Mouse (Mus musculus) layer of hippocampus, adult 9-11 months (tissue): ENCODE measurements around the gene Zc2hc1c.

Source experiments
- DNase-seq: peaks from one replicate; pipeline ENCODE4 v3.0.0; 2022

The Zc2hc1c gene

GRCm38 (mm10) chr12:85341131-85341530, 52.7 kb downstream of the Zc2hc1c start:
- peak; percentile 22 for DNase-seq

- no peak for DNase-seq
Measured at GRCm38 (mm10) chr12:85342310-85342709, 53.9 kb downstream of the Zc2hc1c start.

GRCm38 (mm10) chr12:85344252-85344651, 55.9 kb downstream of the Zc2hc1c start:
- DNase-seq = no peak

DNA sequence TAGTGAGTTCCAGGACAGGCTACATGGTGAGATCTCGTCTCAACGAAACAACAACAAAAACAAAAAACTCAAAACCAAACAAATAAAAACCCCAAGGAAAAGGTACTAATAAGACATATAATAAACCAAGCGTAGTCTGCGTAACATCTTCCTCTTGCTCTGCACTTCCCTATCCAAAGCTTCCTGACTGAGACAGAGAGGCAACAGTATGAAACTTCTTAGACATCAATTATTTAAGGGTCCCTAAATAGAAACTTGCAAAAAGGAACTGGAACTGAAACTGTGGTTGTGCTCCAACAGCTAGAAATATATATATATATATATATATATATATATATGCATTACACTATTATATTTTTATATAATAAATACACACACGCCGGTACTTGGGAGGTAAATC, 57.2 kb downstream of the Zc2hc1c start:
- DNase-seq = no peak

- peak; percentile 62 for DNase-seq
Measured at GRCm38 (mm10) chr12:85346374-85346773, 58.0 kb downstream of the Zc2hc1c start.

DNA sequence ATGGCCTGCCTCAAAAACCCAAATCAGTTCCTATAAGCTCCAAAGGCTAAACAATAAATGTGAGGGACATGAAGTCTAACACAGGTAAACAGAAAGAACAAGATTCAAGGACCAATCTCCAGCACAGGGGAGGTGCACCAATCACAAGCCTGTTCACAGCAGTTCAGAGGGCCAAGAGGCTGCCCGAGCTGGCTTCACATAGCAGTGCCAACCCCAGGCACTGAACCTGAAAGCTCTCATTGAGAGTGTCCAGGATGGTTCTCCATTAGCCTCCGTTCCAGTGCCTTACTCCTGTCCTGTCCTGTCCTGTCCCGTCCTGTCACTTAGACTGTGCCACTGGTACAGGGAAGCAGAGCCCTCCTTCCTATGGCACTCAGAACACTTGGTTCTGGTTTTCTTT, 58.8 kb downstream of the Zc2hc1c start:
- no peak for DNase-seq

- DNase-seq = no peak
Measured at GRCm38 (mm10) chr12:85348338-85348737, 59.9 kb downstream of the Zc2hc1c start.
